Comparison of ENCODE assay signal across 7 mouse cellular contexts in the genomic region with DNA sequence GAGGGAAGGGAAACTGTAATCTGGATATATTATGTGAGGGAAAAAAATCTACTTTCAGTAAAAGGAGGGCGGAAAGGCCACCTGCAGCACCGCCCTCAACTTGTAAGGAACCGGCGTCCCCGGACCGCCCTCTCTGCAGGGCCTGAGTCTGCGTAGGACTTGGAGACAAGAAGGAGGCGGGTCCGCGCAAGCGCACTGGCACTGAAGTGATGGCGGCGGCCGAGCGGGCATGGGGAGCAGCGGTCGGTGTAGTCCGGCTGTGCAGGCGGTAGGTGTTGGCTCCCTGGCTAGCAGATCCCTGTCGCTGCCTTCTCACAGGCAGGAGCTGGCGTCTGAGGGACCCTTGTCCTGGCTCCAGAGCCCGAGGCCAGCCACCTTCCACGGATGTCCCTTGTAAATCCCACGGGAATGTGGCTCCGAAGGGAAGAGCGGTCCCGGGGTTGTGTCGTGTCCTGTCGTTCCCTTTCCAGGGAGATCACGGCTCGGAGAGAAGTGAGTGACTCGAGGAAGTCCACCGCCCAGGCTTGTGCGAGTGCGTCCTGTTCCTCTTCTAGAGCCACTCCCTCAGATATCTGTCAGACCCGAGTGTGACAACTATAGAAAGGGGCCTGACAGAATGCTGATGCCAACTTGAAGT. TPM values are rescaled to one million over a fixed set of nuclear protein-coding genes. Genes with fewer than 3 reads are reported as not detected.
DNase-seq lines count a peak whose midpoint lies in the region; ATAC-seq and TF ChIP-seq lines count a peak whose summit lies in the region.

No protein-coding gene starts in this region.

- peak; percentile 94 for ATAC-seq in intestine, postnatal 0 days
- ATAC-seq in midbrain, embryonic 12.5 days (ENCODE audit: low FRiP score, low read depth): peak; percentile 96

- H3K4me2 ChIP-seq in intestine, postnatal 0 days (replicated peaks; ENCODE audit: low read depth): peak overlapping the region; percentile 81
- H3K4me2 ChIP-seq in midbrain, embryonic 12.5 days (replicated peaks): peak overlapping the region; percentile 65

- peak; percentile 97 for DNase-seq in adrenal gland, postnatal 10 days
- DNase-seq in embryonic facial prominence, embryonic 10.5 days (ENCODE audit: low spot score): peak; percentile 95
- DNase-seq in gonadal fat pad, adult 2 months (ENCODE audit: low read depth): peak; percentile 37
- DNase-seq in left cerebral cortex, postnatal 4 days: peak; percentile 97

- H3K4me1 ChIP-seq in embryonic facial prominence, embryonic 10.5 days: peaks cover 16% of the 10 kb centered on the region
- H3K4me1 ChIP-seq in intestine, postnatal 0 days (replicated peaks; ENCODE audit: control insufficient read depth, insufficient read depth, low read length): 0 out of 2 replicates have a peak, but pooled peaks cover 4% of the 10 kb centered on the region
- peaks cover 8% of the 10 kb centered on the region for H3K4me1 ChIP-seq in midbrain, embryonic 12.5 days
- H3K4me1 ChIP-seq in small intestine, adult 2 months (ENCODE audit: control insufficient read depth, insufficient read depth, insufficient read length, low read length): peaks cover 2% of the 10 kb centered on the region; the same call in 1 of the 2 replicates

- under 1% methylated on average over 36 of the region's 36 CpGs for WGBS in embryonic facial prominence, embryonic 10.5 days
- WGBS in intestine, postnatal 0 days: under 1% methylated on average over 36 of the region's 36 CpGs
- WGBS in midbrain, embryonic 12.5 days: 0% methylated on average over 36 of the region's 36 CpGs
- WGBS in small intestine, adult 2 months: under 1% methylated on average over 36 of the region's 36 CpGs

- intact Hi-C loops in left cerebral cortex, postnatal 4 days (cut with DNase I): no loop called here

- TF ChIP-seq POLR2A in small intestine, adult 2 months (IDR thresholded peaks at IDR 0.05; ENCODE audit: low read depth, low read length): peak; percentile 75

- H3K4me3 ChIP-seq in embryonic facial prominence, embryonic 10.5 days: peak overlapping the region; percentile 96
- H3K4me3 ChIP-seq in intestine, postnatal 0 days (ENCODE audit: low read depth, low read length): peak overlapping the region; percentile 93
- peak overlapping the region; percentile 89 for H3K4me3 ChIP-seq in midbrain, embryonic 12.5 days
- H3K4me3 ChIP-seq in small intestine, adult 2 months (ENCODE audit: low read depth, low read length): peak overlapping the region; percentile 77

- TF ChIP-seq CTCF in intestine, postnatal 0 days (IDR thresholded peaks at IDR 0.05; ENCODE audit: low read depth): no peak
- TF ChIP-seq CTCF in small intestine, adult 2 months (IDR thresholded peaks at IDR 0.05; ENCODE audit: extremely low read depth, insufficient read length, insufficient replicate concordance, low read depth, low read length): no peak

- peaks cover 20% of the 10 kb centered on the region for H3K36me3 ChIP-seq in embryonic facial prominence, embryonic 10.5 days (replicated peaks)
- H3K36me3 ChIP-seq in intestine, postnatal 0 days (ENCODE audit: control insufficient read depth, insufficient read depth): peaks cover 12% of the 10 kb centered on the region; the same call in 1 of the 2 replicates
- H3K36me3 ChIP-seq in midbrain, embryonic 12.5 days: peaks cover 6% of the 10 kb centered on the region; the same call in 1 of the 2 replicates
- H3K36me3 ChIP-seq in small intestine, adult 2 months (ENCODE audit: control insufficient read depth, insufficient read depth, low read length): 0 out of 2 replicates have a peak, but pooled peaks cover 4% of the 10 kb centered on the region

- peak overlapping the region; percentile 90 for H3K9ac ChIP-seq in intestine, postnatal 0 days (ENCODE audit: low read depth, low read length)
- peak overlapping the region; percentile 94 for H3K9ac ChIP-seq in midbrain, embryonic 12.5 days (replicated peaks)

- H3K27me3 ChIP-seq in embryonic facial prominence, embryonic 10.5 days (replicated peaks; ENCODE audit: low read depth, poor library complexity, severe bottlenecking): no peaks in the 10 kb centered on the region
- no peaks in the 10 kb centered on the region for H3K27me3 ChIP-seq in intestine, postnatal 0 days (replicated peaks; ENCODE audit: control insufficient read depth, insufficient read depth, low read length)
- H3K27me3 ChIP-seq in midbrain, embryonic 12.5 days: no peaks in the 10 kb centered on the region
- H3K27me3 ChIP-seq in small intestine, adult 2 months (ENCODE audit: control insufficient read depth, insufficient read depth, low read length): no peaks in the 10 kb centered on the region

- H3K27ac ChIP-seq in embryonic facial prominence, embryonic 10.5 days (replicated peaks): peak overlapping the region; percentile 95
- H3K27ac ChIP-seq in intestine, postnatal 0 days (ENCODE audit: low read depth, low read length): peak overlapping the region; percentile 87
- peak overlapping the region; percentile 82 for H3K27ac ChIP-seq in midbrain, embryonic 12.5 days (replicated peaks)
- H3K27ac ChIP-seq in small intestine, adult 2 months (ENCODE audit: insufficient read depth, low read depth, low read length): peak overlapping the region; percentile 67

- H3K9me3 ChIP-seq in embryonic facial prominence, embryonic 10.5 days: no peaks in the 10 kb centered on the region
- H3K9me3 ChIP-seq in intestine, postnatal 0 days (ENCODE audit: control insufficient read depth): no peaks in the 10 kb centered on the region
- H3K9me3 ChIP-seq in midbrain, embryonic 12.5 days: no peaks in the 10 kb centered on the region

RNA-seq across cellular contexts. Expression of a gene that starts 0.8 kb away (rescaled TPM):
- 100 to 1,000 TPM in 1 of 2 experiments, 10 to 100 TPM in 1; 88.7 to 100 TPM for total RNA-seq in adrenal gland, postnatal 10 days (2021)
- polyA plus RNA-seq in embryonic facial prominence, embryonic 10.5 days (2016; fragmentation: Nextera tagmentation; extraction: Ambion mirVana): 103 and 104 TPM in 2 replicates
- 60.8 and 65.8 TPM in 2 replicates for polyA plus RNA-seq in gonadal fat pad, adult 2 months (2012; rRNA removed)
- polyA plus RNA-seq in intestine, postnatal 0 days (2015; fragmentation: Nextera tagmentation; extraction: Ambion mirVana): 75.6 and 81.8 TPM in 2 replicates
- total RNA-seq in left cerebral cortex, postnatal 4 days (2021): 10 to 100 TPM; 61.7 to 61.8 TPM
- 90.9 and 93.8 TPM in 2 replicates for polyA plus RNA-seq in midbrain, embryonic 12.5 days (2016; fragmentation: Nextera tagmentation; extraction: Ambion mirVana)
- 12.9 and 36.3 TPM in 2 replicates for polyA plus RNA-seq in small intestine, adult 2 months (2012; rRNA removed)

RNA-seq across cellular contexts. Expression of a gene that starts 32.8 kb away (rescaled TPM):
- total RNA-seq in adrenal gland, postnatal 10 days (2021): 10 to 100 TPM; 35.1 to 35.7 TPM
- 17.0 and 17.5 TPM in 2 replicates for polyA plus RNA-seq in embryonic facial prominence, embryonic 10.5 days (2016; fragmentation: Nextera tagmentation; extraction: Ambion mirVana)
- 20.4 and 24.1 TPM in 2 replicates for polyA plus RNA-seq in gonadal fat pad, adult 2 months (2012; rRNA removed)
- polyA plus RNA-seq in intestine, postnatal 0 days (2015; fragmentation: Nextera tagmentation; extraction: Ambion mirVana): 17.5 and 18.8 TPM in 2 replicates
- total RNA-seq in left cerebral cortex, postnatal 4 days (2021): 10 to 100 TPM; 89.1 to 91.0 TPM
- 18.8 and 19.5 TPM in 2 replicates for polyA plus RNA-seq in midbrain, embryonic 12.5 days (2016; fragmentation: Nextera tagmentation; extraction: Ambion mirVana)
- polyA plus RNA-seq in small intestine, adult 2 months (2012; rRNA removed): 9.1 and 16.0 TPM in 2 replicates

Comparison
In these comparisons a context has a peak if more than half of its experiments do, and no peak if none do; other contexts are left out.
1. Peak in every context shown above with its lines: DNase-seq, ATAC-seq, H3K4me3 ChIP-seq and H3K27ac ChIP-seq.
2. DNase-seq: peak in every context shown above with its lines; median percentile 97 in adrenal gland, postnatal 10 days; 97 in left cerebral cortex, postnatal 4 days; 95 in embryonic facial prominence, embryonic 10.5 days; 37 in gonadal fat pad, adult 2 months.